Mouse (Mus musculus) stomach, postnatal 0 days (tissue): ENCODE results near the gene Cd38. TPM values are rescaled to one million over a fixed set of nuclear protein-coding genes. Genes with fewer than 3 reads are reported as not detected.
"Not testable (repeated sequence)": the region's sequence is repeated elsewhere in the genome, so short reads cannot be mapped to it uniquely, and the experiment has no call there.

Experiments used
- ATAC-seq: fragments of 200-750 bp; cut with Nextera tagmentation; 2 replicates; pipeline ENCODE4 v1.8.0; 2017; ENCODE audit not compliant: low FRiP score, low TSS enrichment
- DNase-seq: peaks from one replicate; pipeline ENCODE4 v3.0.0-alpha.2; 2016; ENCODE audit warnings: low spot score
- H3K27ac ChIP-seq: fragments of 300-500 bp; sonication (generic); replicated peaks from 2 replicates; pipeline ENCODE4 v1.5.1; 2014; ENCODE audit warnings: mild to moderate bottlenecking, control low read depth
- H3K27me3 ChIP-seq: fragments of 300-500 bp; sonication (generic); 2 replicates; pipeline ENCODE4 v1.6.1; 2014; ENCODE audit warnings: low read length; ENCODE audit not compliant: control insufficient read depth, insufficient read depth
- H3K36me3 ChIP-seq: fragments of 300-500 bp; sonication (generic); 2 replicates; pipeline ENCODE4 v1.6.1; 2014; ENCODE audit warnings: low read length, mixed read lengths; ENCODE audit not compliant: control insufficient read depth, insufficient read depth
- H3K4me1 ChIP-seq: fragments of 300-500 bp; sonication (generic); replicated peaks from 2 replicates; pipeline ENCODE4 v1.6.1; 2014; ENCODE audit warnings: antibody characterized with exemption; ENCODE audit not compliant: control insufficient read depth, insufficient read depth
- H3K4me2 ChIP-seq: fragments of 300-500 bp; sonication (generic); replicated peaks from 2 replicates; pipeline ENCODE4 v1.6.1; 2014; ENCODE audit warnings: low read depth, mild to moderate bottlenecking, control low read depth, moderate library complexity
- H3K4me3 ChIP-seq: fragments of 300-500 bp; sonication (generic); 2 replicates; pipeline ENCODE4 v1.5.1; 2014; ENCODE audit warnings: low read depth, low read length, control low read depth
- H3K9ac ChIP-seq: fragments of 300-500 bp; sonication (generic); 2 replicates; pipeline ENCODE4 v1.6.1; 2014; ENCODE audit warnings: mild to moderate bottlenecking, low read length, control low read depth, mixed read lengths
- H3K9me3 ChIP-seq: fragments of 300-500 bp; sonication (generic); 2 replicates; pipeline ENCODE4 v1.6.1; 2016; ENCODE audit warnings: low read length; ENCODE audit not compliant: control insufficient read depth
- CTCF ChIP-seq: IDR thresholded peaks from 2 replicates; pipeline ENCODE4 v1.5.1; 2016; ENCODE audit warnings: antibody characterized with exemption, low read depth, mild to moderate bottlenecking, moderate library complexity
- EP300 ChIP-seq: optimal IDR thresholded peaks from 2 replicates; pipeline ENCODE3; 2016; ENCODE audit warnings: antibody characterized with exemption
- WGBS: fragments of 180-500 bp; shearing (Covaris S2); extraction: QIAGEN DNeasy Blood & Tissue Kit; methylation state at CpG from one replicate; pipeline ENCODE4 v1.1.7; 2014; 5-methylcytosine and 5-hydroxymethylcytosine counted together
- polyA plus RNA-seq: library from polyadenylated mRNA; unstranded; fragments of >200 nt; fragmentation: Nextera tagmentation; extraction: Ambion mirVana; gene quantifications from 2 replicates; pipeline ENCODE4 v1.2.1, GENCODE M21; 2015

Cd38 gene
- polyA plus RNA-seq, 1 experiment from 2014 or later = 5.1 TPM

DNA sequence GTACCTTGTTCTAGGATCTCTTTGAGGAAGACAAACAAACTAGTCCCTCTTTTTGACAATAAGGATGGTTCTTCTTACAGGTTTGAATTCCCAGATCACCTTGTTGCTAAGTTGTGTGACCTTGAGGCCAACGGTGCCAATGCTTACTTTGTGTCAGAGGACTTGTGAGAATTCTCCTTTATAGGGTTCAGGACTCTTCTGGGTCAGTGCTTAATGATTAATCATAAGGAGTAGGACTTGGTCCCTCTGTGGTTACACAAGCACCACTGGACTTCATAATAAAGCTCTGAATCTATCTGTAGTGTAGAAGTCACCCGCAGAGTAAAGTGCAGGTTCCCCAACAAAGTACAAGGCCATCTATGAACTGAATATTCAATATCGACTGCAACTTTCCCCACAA, 36.3 kb downstream of the Cd38 start:
- no peak overlapping the region for H3K9ac ChIP-seq
- no peaks in the 10 kb centered on the region for H3K27me3 ChIP-seq
- H3K4me1 ChIP-seq = no peaks in the 10 kb centered on the region
- ATAC-seq (no peak), DNase-seq (no peak)
- H3K4me3 ChIP-seq = no peak overlapping the region
- no peak overlapping the region for H3K27ac ChIP-seq
- no peak overlapping the region for H3K4me2 ChIP-seq
- H3K36me3 ChIP-seq = no peaks in the 10 kb centered on the region
- TF ChIP-seq CTCF (no peak), EP300 (no peak)
- WGBS = 74% methylated on average over 3 of the region's 3 CpGs
- H3K9me3 ChIP-seq = no peaks in the 10 kb centered on the region

DNA sequence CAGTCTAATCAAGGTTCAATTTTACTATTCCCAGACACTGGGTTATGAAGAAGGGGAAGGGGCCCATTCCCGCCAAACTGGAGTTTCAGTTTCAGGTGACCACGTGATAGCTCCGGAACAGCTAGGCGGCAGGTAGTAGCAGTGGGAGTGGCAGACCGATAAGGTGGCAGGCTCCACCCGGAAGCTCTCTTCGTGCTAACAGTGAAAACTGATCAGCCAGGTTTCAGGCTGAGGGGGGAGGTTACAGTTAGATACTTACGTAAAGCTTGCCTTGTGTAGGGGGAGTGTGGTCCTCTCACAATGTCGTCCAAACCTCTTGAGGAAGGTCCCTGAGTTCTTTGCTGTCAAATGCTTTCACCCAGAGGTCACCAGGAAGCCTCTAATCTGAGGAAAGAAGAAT, 40.9 kb downstream of the Cd38 start:
- WGBS = 42% methylated on average over 9 of the region's 9 CpGs
- Histone ChIP-seq H3K27ac (no peak overlapping the region), H3K9me3 (no peaks in the 10 kb centered on the region), H3K4me1 (no peaks in the 10 kb centered on the region), H3K4me3 (no peak overlapping the region), H3K36me3 (no peaks in the 10 kb centered on the region), H3K4me2 (no peak overlapping the region), H3K9ac (no peak overlapping the region), H3K27me3 (no peaks in the 10 kb centered on the region)
- TF ChIP-seq CTCF (no peak), EP300 (no peak)
- peak; percentile 80; the same call in 1 of the 2 replicates for ATAC-seq
- peak; percentile 69 for DNase-seq

DNA sequence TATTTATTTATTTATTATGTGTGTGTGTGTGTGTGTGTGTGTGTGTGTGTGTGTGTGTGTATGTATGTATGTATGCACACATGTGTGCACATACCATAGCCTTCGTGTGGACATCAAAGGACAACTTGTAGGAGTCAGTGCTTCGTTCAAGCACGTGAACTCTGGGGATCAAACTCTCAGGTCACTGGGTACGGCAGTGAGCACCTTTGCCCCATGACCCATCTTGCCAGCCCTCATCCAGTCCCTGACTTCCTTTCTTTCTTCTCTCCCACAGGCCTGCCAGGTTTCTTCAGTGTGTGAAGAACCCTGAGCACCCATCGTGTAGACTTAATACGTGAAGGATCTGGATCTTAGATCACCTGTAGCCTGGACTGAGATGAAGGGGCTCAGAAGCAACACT, 41.7 kb downstream of the Cd38 start:
- WGBS = 91% methylated on average over 6 of the region's 6 CpGs
- H3K4me2 ChIP-seq = no peak overlapping the region
- H3K27ac ChIP-seq = no peak overlapping the region
- H3K9ac ChIP-seq = no peak overlapping the region
- DNase-seq (no peak), ATAC-seq (peak; percentile 54; the same call in 1 of the 2 replicates)
- H3K27me3 ChIP-seq = no peaks in the 10 kb centered on the region
- H3K4me3 ChIP-seq = no peak overlapping the region
- no peak for TF ChIP-seq CTCF
- TF ChIP-seq EP300 = no peak
- no peaks in the 10 kb centered on the region for H3K9me3 ChIP-seq
- no peaks in the 10 kb centered on the region for H3K4me1 ChIP-seq
- H3K36me3 ChIP-seq = no peaks in the 10 kb centered on the region

DNA sequence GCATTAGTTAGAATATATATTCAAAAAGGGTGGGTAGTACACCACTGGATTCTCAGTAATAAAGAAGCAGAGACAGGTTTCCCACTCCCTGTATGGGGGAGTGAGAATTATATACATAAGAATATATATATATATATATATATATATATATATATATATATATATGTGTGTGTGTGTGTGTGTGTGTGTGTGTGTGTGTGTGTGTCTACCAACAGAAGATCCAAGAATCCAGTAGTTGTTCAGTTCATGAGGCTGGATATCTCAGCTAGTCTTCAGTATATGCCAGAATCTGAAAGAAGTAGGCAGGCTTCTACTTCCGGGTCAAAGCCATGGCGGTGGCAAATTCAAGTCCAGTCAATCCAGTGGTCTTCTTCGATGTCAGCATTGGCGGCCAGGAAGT, 44.5 kb downstream of the Cd38 start, which contains the start of gene Gm7879:
Gm7879 (plus strand) TSS at position 301 of the 400 bp plus-strand sequence.
- H3K9ac ChIP-seq, ATAC-seq, H3K4me2 ChIP-seq, DNase-seq, H3K9me3 ChIP-seq, H3K27me3 ChIP-seq, H3K27ac ChIP-seq, H3K4me1 ChIP-seq, H3K4me3 ChIP-seq, H3K36me3 ChIP-seq: not testable (repeated sequence)
- WGBS = 98% methylated on average over 4 of the region's 4 CpGs

DNA sequence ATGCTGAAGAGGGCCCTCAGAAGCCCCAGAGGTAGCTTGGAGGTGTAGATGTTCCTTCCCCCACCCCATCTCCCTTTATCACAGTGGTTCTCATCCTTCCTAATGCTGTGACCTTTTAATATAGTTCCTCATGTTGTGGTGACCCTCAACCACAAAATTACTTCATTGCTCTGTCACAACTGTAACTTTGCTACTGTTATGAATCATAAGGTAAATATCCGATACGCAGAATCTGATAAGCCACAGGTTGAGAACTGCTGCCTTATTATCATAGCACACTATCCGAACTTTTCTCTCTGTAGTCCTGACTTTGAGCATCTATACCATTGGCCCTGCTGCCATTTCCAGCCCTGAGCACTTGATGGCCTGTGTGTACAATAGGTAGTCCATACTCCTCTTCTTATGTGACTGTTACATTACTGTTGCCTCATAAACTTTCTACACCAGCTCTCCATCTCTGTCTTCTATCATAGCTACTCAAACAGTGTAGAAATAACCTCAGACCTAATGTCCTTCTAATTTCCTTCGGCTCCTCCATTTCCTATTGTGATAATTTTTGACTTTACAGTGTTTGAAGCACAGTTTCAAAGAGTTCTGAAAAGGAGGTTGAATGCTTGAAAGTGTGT, 47.0 kb downstream of the Cd38 start:
- Histone ChIP-seq H3K4me3 (no peak overlapping the region), H3K4me2 (no peak overlapping the region), H3K27ac (no peak overlapping the region), H3K9ac (no peak overlapping the region), H3K27me3 (no peaks in the 10 kb centered on the region), H3K9me3 (no peaks in the 10 kb centered on the region), H3K4me1 (no peaks in the 10 kb centered on the region), H3K36me3 (no peaks in the 10 kb centered on the region)
- 81% methylated on average over 4 of the region's 4 CpGs for WGBS
- DNase-seq (no peak), ATAC-seq (no peak)
- TF ChIP-seq CTCF (no peak), EP300 (no peak)

DNA sequence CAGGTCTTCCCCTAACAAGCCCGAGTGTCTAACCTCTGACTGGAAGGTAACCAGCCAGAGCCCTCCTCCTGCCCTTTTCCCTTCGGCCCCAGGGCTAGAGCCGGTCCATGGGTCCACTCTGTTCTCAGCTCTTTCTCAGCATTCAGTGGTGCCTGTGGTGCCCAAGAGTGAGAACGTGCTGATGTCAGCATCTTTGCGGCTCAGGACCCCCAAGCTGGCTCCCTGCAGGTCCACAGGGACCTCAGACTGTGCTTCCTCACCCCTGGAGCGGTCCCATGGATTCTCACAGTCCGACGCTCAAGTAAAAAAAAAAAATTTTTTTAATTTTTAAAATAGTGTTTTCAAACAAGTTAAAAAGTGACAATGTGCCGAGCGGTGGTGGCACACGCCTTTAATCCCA, 53.5 kb downstream of the Cd38 start:
- Histone ChIP-seq H3K4me2 (no peak overlapping the region), H3K27me3 (no peaks in the 10 kb centered on the region), H3K36me3 (no peaks in the 10 kb centered on the region), H3K27ac (no peak overlapping the region), H3K4me1 (no peaks in the 10 kb centered on the region), H3K9ac (no peak overlapping the region), H3K9me3 (no peaks in the 10 kb centered on the region), H3K4me3 (no peak overlapping the region)
- ATAC-seq (no peak), DNase-seq (no peak)
- TF ChIP-seq CTCF (no peak), EP300 (no peak)
- 88% methylated on average over 11 of the region's 11 CpGs for WGBS
